Mouse (Mus musculus): ENCODE measurements around the gene Nr1d1.

GRCm38 (mm10) chr11:98723098-98723497 is 52.0 kb downstream of the Nr1d1 start:
- TF ChIP-seq CTCF (IDR thresholded peaks at IDR 0.05) (no peak), EP300 (IDR thresholded peaks at IDR 0.05; ENCODE audit: insufficient read depth, low read depth, low read length) (no peak), POLR2A (IDR thresholded peaks at IDR 0.05; ENCODE audit: insufficient read depth, low read depth, low read length) (no peak)

Data from heart, adult 2 months (tissue).